Mouse (Mus musculus) lung, postnatal 0 days (tissue): ENCODE measurements around the gene Vmn1r235. TPM values are rescaled to one million over a fixed set of nuclear protein-coding genes. Genes with fewer than 3 reads are reported as not detected.

ENCODE experiments used
- ATAC-seq: fragments of 200-750 bp; cut with Nextera tagmentation; 2 replicates; pipeline ENCODE4 v1.8.0; 2017; ENCODE audit warnings: moderate library complexity
- DNase-seq: peaks from one replicate; pipeline ENCODE4 v3.0.0-alpha.2; 2016; ENCODE audit warnings: low spot score
- H3K27ac ChIP-seq: fragments of 300-500 bp; sonication (generic); 2 replicates; pipeline ENCODE4 v1.5.1; 2014; ENCODE audit warnings: antibody characterized with exemption, mild to moderate bottlenecking, low read length, mixed read lengths
- H3K27me3 ChIP-seq: fragments of 300-500 bp; sonication (generic); replicated peaks from 2 replicates; pipeline ENCODE4 v1.6.1; 2014; ENCODE audit warnings: low read length, mixed read lengths; ENCODE audit not compliant: insufficient read depth
- H3K36me3 ChIP-seq: fragments of 300-500 bp; sonication (generic); 2 replicates; pipeline ENCODE4 v1.6.1; 2014; ENCODE audit warnings: low read length, mixed read lengths; ENCODE audit not compliant: insufficient read depth
- H3K4me1 ChIP-seq: fragments of 300-500 bp; sonication (generic); 2 replicates; pipeline ENCODE4 v1.6.1; 2014; ENCODE audit warnings: antibody characterized with exemption, low read depth, low read length, mixed read lengths; ENCODE audit not compliant: insufficient read depth
- H3K4me2 ChIP-seq: fragments of 300-500 bp; sonication (generic); replicated peaks from 2 replicates; pipeline ENCODE4 v1.6.1; 2014; ENCODE audit warnings: low read depth, mild to moderate bottlenecking, low read length, moderate library complexity, mixed read lengths
- H3K4me3 ChIP-seq: fragments of 300-500 bp; sonication (generic); 2 replicates; pipeline ENCODE4 v1.5.1; 2014; ENCODE audit warnings: low read depth, low read length
- H3K9ac ChIP-seq: fragments of 300-500 bp; sonication (generic); replicated peaks from 2 replicates; pipeline ENCODE4 v1.6.1; 2014; ENCODE audit warnings: low read depth, mild to moderate bottlenecking
- H3K9me3 ChIP-seq: fragments of 300-500 bp; sonication (generic); 2 replicates; pipeline ENCODE4 v1.6.1; 2016; ENCODE audit warnings: low read length, mixed read lengths
- CTCF ChIP-seq: IDR thresholded peaks from 2 replicates; pipeline ENCODE4 v1.5.1; 2016; ENCODE audit warnings: antibody characterized with exemption, mild to moderate bottlenecking
- EP300 ChIP-seq: IDR thresholded peaks from 2 replicates; pipeline ENCODE4 v1.6.1; 2016; ENCODE audit warnings: antibody characterized with exemption, mild to moderate bottlenecking, control low read depth
- microRNA-seq: library from miRNA; unstranded; fragments of <30 nt; microRNA quantifications from one replicate; pipeline ENCODE4, GENCODE M21; 2016
- polyA plus RNA-seq: library from polyadenylated mRNA; unstranded; fragments of >200 nt; fragmentation: Nextera tagmentation; extraction: Ambion mirVana; gene quantifications from 2 replicates; pipeline ENCODE4 v1.2.1, GENCODE M21; 2015

Gene Vmn1r235
- polyA plus RNA-seq, 1 experiment from 2014 or later, result not detected

DNA sequence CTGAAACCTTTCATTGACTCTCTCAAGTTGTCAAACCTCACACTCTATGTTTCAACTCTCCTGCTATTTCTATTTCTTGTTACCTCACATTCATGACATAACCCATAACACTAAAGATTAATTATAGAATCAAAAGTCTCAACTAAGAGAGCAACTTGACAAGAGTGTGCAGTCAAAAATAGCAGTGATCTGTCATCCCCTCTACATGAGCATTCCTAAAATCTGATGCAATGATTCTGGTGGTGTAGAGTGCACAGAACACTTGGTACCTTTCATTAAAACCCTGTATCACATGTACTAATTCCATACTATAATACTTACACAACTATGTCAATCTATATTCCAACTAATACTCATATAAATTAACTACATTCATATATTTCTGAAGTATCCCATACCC lies 33.5 kb downstream of the Vmn1r235 start:
- no peak overlapping the region for H3K4me2 ChIP-seq
- H3K27ac ChIP-seq, result no peak overlapping the region
- H3K4me3 ChIP-seq, result no peak overlapping the region
- ATAC-seq, result no peak
- no peaks in the 10 kb centered on the region for H3K27me3 ChIP-seq
- TF ChIP-seq CTCF, result no peak
- TF ChIP-seq EP300, result no peak
- H3K9ac ChIP-seq, result no peak overlapping the region
- H3K9me3 ChIP-seq, result no peaks in the 10 kb centered on the region
- no peaks in the 10 kb centered on the region for H3K4me1 ChIP-seq
- H3K36me3 ChIP-seq, result no peaks in the 10 kb centered on the region
- no peak for DNase-seq

- no peak for DNase-seq
- Histone ChIP-seq H3K4me2 (no peak within 1 kb of the TSS), H3K4me1 (no peaks in the 10 kb centered on the region), H3K4me3 (no peak within 1 kb of the TSS), H3K9ac (no peak within 1 kb of the TSS), H3K36me3 (no peaks in the 10 kb centered on the region), H3K9me3 (no peaks in the 10 kb centered on the region), H3K27me3 (no peaks in the 10 kb centered on the region), H3K27ac (no peak within 1 kb of the TSS)
- TF ChIP-seq EP300, result no peak
- TF ChIP-seq CTCF, result no peak
- no peak for ATAC-seq
Observed at GRCm38 (mm10) chr17:21311565-21311964, 55.4 kb downstream of the Vmn1r235 start, which contains the start of gene Vmn1r237. Gene Vmn1r237, plus strand, starts transcription at chr17:21311865.

Small RNA genes within 50 kb of the gene (microRNA-seq; reads per million reads assigned to microRNA genes)
- not detected for gene Gm26384

Other genes starting within 250 kb of the Vmn1r235 start
- gene Zfp160, start 247.5 kb upstream of the Vmn1r235 start, polyA plus RNA-seq, result 7.7 and 8.8 TPM in 2 replicates
- gene Vmn1r234, start 30.3 kb upstream of the Vmn1r235 start, polyA plus RNA-seq, result not detected in 2 replicates
- not detected in 2 replicates for gene Vmn1r236, start 26.5 kb downstream of the Vmn1r235 start, polyA plus RNA-seq
- gene Vmn1r237, start 55.5 kb downstream of the Vmn1r235 start, polyA plus RNA-seq, result not detected in 2 replicates
- gene Zfp677, start 127.3 kb downstream of the Vmn1r235 start, polyA plus RNA-seq, result 1.8 and 2.4 TPM in 2 replicates
- 5.8 and 6.1 TPM in 2 replicates for gene Zfp54, start 166.8 kb downstream of the Vmn1r235 start, polyA plus RNA-seq
- 10.3 and 11.3 TPM in 2 replicates for gene Zfp51, start 194.0 kb downstream of the Vmn1r235 start, polyA plus RNA-seq
- gene Zfp53, start 232.6 kb downstream of the Vmn1r235 start, polyA plus RNA-seq, result 8.8 and 9.0 TPM in 2 replicates